Mouse (Mus musculus) olfactory bulb, adult 2 months (tissue): ENCODE measurements around the gene Spocd1. TPM values are rescaled to one million over a fixed set of nuclear protein-coding genes. Genes with fewer than 3 reads are reported as not detected.

Experiments used
- H3K27ac ChIP-seq: fragments of 200-500 bp; 2 replicates; pipeline ENCODE4 v1.5.1; 2012; ENCODE audit warnings: low read depth, low read length; ENCODE audit not compliant: insufficient read depth
- H3K4me1 ChIP-seq: fragments of 200-500 bp; 2 replicates; pipeline ENCODE4 v1.6.1; 2012; ENCODE audit warnings: low read length; ENCODE audit not compliant: control insufficient read depth, insufficient read depth
- H3K4me3 ChIP-seq: fragments of 200-500 bp; 2 replicates; pipeline ENCODE4 v1.5.1; 2012; ENCODE audit warnings: mild to moderate bottlenecking, low read depth, low read length, moderate library complexity; ENCODE audit not compliant: insufficient read depth
- CTCF ChIP-seq: fragments of 200-500 bp; IDR thresholded peaks from 2 replicates; pipeline ENCODE4 v1.5.1; 2012; ENCODE audit warnings: low read depth, mild to moderate bottlenecking, low read length, moderate library complexity; ENCODE audit not compliant: insufficient read depth
- POLR2A ChIP-seq: fragments of 200-500 bp; IDR thresholded peaks from 2 replicates; pipeline ENCODE4 v1.6.1; 2012; ENCODE audit warnings: mild to moderate bottlenecking, low read depth, low read length, moderate library complexity; ENCODE audit not compliant: insufficient read depth
- WGBS: fragments of 180-500 bp; shearing (Covaris S2); methylation state at CpG from one replicate; pipeline ENCODE4 v1.1.7; 2018; 5-methylcytosine and 5-hydroxymethylcytosine counted together
- polyA plus RNA-seq: library from polyadenylated mRNA; stranded (reverse); fragments of >200 nt; gene quantifications from 2 replicates; pipeline ENCODE4 v1.2.4, GENCODE M21; 2012; ENCODE audit warnings: low replicate concordance; ENCODE audit not compliant: missing spikeins, insufficient read depth, insufficient read length

The Spocd1 gene
- polyA plus RNA-seq, 1 experiment = not detected

GRCm38 (mm10) chr4:130002157-130002556, 73.1 kb downstream of the Spocd1 start:
- Histone ChIP-seq H3K4me3 (no peak overlapping the region), H3K27ac (peak overlapping the region; percentile 43), H3K4me1 (peaks cover 57% of the 10 kb centered on the region)
- 35% methylated on average over 10 of the region's 10 CpGs for WGBS
- no peak for TF ChIP-seq CTCF
- no peak for TF ChIP-seq POLR2A

- TF ChIP-seq POLR2A (no peak), CTCF (no peak)
- H3K27ac ChIP-seq = no peak overlapping the region
- peaks cover 48% of the 10 kb centered on the region for H3K4me1 ChIP-seq
- H3K4me3 ChIP-seq = no peak overlapping the region
- WGBS = 67% methylated on average over 9 of the region's 9 CpGs
Observed at GRCm38 (mm10) chr4:130005593-130005992, 76.5 kb downstream of the Spocd1 start.

GRCm38 (mm10) chr4:130006533-130006932, 77.5 kb downstream of the Spocd1 start:
- Histone ChIP-seq H3K27ac (no peak overlapping the region), H3K4me3 (no peak overlapping the region), H3K4me1 (peaks cover 40% of the 10 kb centered on the region)
- TF ChIP-seq POLR2A = no peak
- no peak for TF ChIP-seq CTCF
- 41% methylated on average over 25 of the region's 25 CpGs for WGBS

Other genes with a start within 250 kb of the Spocd1 start
- gene Tmem39b, start 232.4 kb upstream of the Spocd1 start, polyA plus RNA-seq = not detected in 2 replicates
- gene Khdrbs1, start 186.9 kb upstream of the Spocd1 start, polyA plus RNA-seq = 153 and 170 TPM in 2 replicates
- gene Ptp4a2, start 118.0 kb upstream of the Spocd1 start, polyA plus RNA-seq = 96.3 and 259 TPM in 2 replicates
- gene Adgrb2, start 55.6 kb downstream of the Spocd1 start, polyA plus RNA-seq = not detected in 2 replicates
- not detected in 2 replicates for gene Col16a1, start 118.6 kb downstream of the Spocd1 start, polyA plus RNA-seq
- gene Pef1, start 173.3 kb downstream of the Spocd1 start, polyA plus RNA-seq = not detected in 2 replicates
- gene Hcrtr1, start 210.1 kb downstream of the Spocd1 start, polyA plus RNA-seq = not detected in 2 replicates
- gene Tinagl1, start 245.9 kb downstream of the Spocd1 start, polyA plus RNA-seq = not detected in 2 replicates